Mouse (Mus musculus): ENCODE results near the gene Fgfr2. TPM values are rescaled to one million over a fixed set of nuclear protein-coding genes. Genes with fewer than 3 reads are reported as not detected.

Fgfr2 gene
- total and polyA plus RNA-seq, 2 experiments from 2014 or later: 17.1 to 47.6 TPM

DNA sequence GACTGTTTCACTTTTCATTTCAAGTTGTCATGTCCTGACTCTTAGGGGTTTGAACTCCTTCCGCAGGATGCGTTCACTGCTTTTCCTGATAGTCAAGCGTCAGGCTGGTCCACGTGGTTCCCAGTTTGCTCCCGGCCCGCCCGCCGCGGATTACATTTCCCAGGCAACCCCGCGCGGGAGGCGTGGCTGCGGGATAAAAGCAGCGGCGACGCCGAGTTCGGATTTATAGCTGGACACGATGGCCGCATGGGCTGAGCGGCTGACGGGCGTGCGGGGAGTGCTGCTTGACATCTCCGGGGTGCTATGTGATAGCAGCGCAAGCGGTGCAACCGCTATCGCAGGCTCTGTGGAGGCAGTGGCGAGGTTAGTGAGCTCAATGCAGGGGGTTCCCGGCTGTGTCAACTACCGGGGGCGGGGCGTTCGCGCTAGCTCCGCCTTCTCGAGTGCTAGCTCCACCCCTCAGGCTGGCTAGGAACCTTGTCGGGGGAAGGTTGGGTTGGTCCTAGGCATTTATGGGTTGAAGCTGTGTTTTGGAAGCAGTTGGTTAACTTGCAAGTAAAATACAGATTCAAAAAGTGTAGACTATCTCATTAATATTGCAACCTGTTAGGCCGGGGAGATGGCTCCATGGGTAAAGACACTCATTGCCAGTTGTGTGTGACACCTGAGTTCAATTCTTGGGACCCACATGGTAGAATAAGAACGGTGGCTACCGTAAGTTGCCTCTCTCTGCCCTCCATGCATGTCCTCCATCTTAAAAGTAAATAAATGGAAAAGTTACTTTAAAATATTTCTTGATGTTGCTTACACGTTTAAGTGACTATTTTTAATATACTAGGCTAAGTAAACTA lies 512.5 kb downstream of the Fgfr2 start, which contains the start of gene Lhpp:
Gene Lhpp, plus strand, starts transcription at position 171 of the 851 bp plus-strand sequence.
- Histone ChIP-seq H3K4me2 (ENCODE audit: low read depth) (peak within 1 kb of the TSS; percentile 56), H3K27me3 (ENCODE audit: insufficient read depth, low read length) (no peaks in the 10 kb centered on the region), H3K9me3 (ENCODE audit: low read length) (no peaks in the 10 kb centered on the region), H3K9ac (peak within 1 kb of the TSS; percentile 64), H3K4me3 (ENCODE audit: low read depth, low read length) (peak within 1 kb of the TSS; percentile 50), H3K4me1 (ENCODE audit: insufficient read depth) (peaks cover 4% of the 10 kb centered on the region; the same call in 1 of the 2 replicates), H3K27ac (ENCODE audit: low read depth, low read length) (0 out of 2 replicates have a peak within 1 kb of the TSS, but pooled peaks have one; percentile 47), H3K36me3 (ENCODE audit: insufficient read depth) (no peaks in the 10 kb centered on the region)
- ATAC-seq (peak; percentile 97), DNase-seq (peak; percentile 84)
- WGBS: 8% methylated on average over 44 of the region's 44 CpGs
- TF ChIP-seq CTCF (IDR thresholded peaks at IDR 0.05; ENCODE audit: low read depth): no peak

DNA sequence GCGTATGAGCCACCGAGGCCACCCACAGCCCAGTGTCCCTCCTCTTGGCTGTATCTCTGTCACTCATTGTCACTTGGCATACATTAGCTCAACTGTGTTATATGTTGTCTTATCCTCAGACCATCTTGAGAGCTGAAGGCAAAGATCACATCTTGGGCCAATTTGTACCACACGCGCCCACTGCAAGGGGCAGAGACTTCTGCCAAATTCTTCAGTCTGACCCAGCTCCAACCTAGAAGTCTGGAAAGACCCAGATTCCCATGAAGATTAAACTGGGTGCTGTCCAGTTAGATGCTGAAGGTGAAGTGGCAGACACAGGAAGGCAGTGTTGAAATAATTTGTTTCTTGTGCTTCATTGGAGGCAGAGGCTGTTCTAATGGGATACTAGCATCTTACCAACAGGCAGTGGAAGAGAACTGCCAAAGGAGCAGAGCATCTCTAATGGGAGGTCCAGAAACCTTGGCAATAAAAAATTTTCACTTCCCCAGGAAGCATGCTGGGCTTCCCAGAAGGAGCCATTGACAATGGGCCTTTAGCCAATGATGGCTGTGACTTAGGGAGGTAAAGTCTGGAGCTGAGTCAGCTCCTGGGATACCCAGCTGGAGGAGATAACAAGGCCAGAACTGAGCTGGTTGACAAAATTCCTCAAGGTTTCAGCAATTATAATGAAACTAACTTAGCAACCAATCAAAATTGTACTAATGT lies 514.7 kb downstream of the Fgfr2 start:
- no peak overlapping the region for H3K9ac ChIP-seq
- no peaks in the 10 kb centered on the region for H3K36me3 ChIP-seq (ENCODE audit: insufficient read depth)
- no peak for TF ChIP-seq CTCF (IDR thresholded peaks at IDR 0.05; ENCODE audit: low read depth)
- peaks cover 6% of the 10 kb centered on the region; the same call in 1 of the 2 replicates for H3K27me3 ChIP-seq (ENCODE audit: insufficient read depth, low read length)
- H3K27ac ChIP-seq (ENCODE audit: low read depth, low read length): no peak overlapping the region
- no peaks in the 10 kb centered on the region for H3K9me3 ChIP-seq (ENCODE audit: low read length)
- H3K4me3 ChIP-seq (ENCODE audit: low read depth, low read length): no peak overlapping the region
- H3K4me2 ChIP-seq (ENCODE audit: low read depth): no peak overlapping the region
- ATAC-seq (no peak), DNase-seq (no peak)
- peaks cover 4% of the 10 kb centered on the region; the same call in 1 of the 2 replicates for H3K4me1 ChIP-seq (ENCODE audit: insufficient read depth)
- 91% methylated on average over 4 of the region's 4 CpGs for WGBS

DNA sequence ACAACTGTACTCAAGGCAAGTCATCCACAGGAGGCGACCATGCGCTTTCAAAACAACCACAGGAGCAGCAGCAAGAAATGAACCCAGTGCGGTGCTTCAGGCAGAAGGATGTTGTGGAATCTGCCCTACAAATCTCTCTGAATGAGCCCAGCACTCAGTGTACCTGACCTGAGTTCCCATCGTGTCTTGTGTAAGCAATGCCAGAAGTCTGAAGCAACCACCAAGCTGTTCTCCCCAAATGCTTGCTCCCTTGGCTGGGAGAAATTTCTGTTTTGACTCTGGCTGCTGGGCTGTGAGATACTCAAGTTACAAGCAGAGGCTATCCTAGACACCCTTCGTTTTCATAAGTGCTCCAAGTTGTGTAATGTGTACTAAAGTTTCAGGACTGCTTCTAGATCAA lies 517.5 kb downstream of the Fgfr2 start:
- Histone ChIP-seq H3K9me3 (ENCODE audit: low read length) (no peaks in the 10 kb centered on the region), H3K27ac (ENCODE audit: low read depth, low read length) (no peak overlapping the region), H3K9ac (no peak overlapping the region), H3K36me3 (ENCODE audit: insufficient read depth) (no peaks in the 10 kb centered on the region), H3K4me2 (ENCODE audit: low read depth) (no peak overlapping the region), H3K4me3 (ENCODE audit: low read depth, low read length) (no peak overlapping the region), H3K27me3 (ENCODE audit: insufficient read depth, low read length) (peaks cover 29% of the 10 kb centered on the region), H3K4me1 (ENCODE audit: insufficient read depth) (peaks cover 4% of the 10 kb centered on the region; the same call in 1 of the 2 replicates)
- no peak for DNase-seq
- 60% methylated on average over 5 of the region's 5 CpGs for WGBS
- TF ChIP-seq CTCF (IDR thresholded peaks at IDR 0.05; ENCODE audit: low read depth): no peak
- ATAC-seq: no peak

DNA sequence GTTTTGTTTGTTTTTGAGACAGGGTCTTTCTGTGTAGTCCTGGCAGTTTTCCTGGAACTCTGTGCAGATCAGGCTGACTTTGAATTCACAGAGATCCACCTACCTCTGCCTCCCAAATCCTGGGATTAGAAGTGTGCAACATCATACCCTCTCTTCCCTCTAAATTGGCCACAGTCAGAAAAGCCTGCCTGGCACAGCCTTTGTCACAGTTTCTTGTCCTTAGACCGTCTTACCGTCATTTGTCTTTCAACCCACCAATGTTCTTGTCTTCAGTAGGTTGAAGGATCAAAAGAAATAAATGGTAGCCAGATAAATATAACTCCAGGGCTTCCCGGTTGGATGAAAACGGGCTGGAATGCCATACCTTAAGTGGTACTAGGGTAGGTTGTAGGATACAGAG lies 518.4 kb downstream of the Fgfr2 start:
- WGBS: 81% methylated on average over 4 of the region's 4 CpGs
- Histone ChIP-seq H3K27me3 (ENCODE audit: insufficient read depth, low read length) (peaks cover 39% of the 10 kb centered on the region), H3K4me3 (ENCODE audit: low read depth, low read length) (no peak overlapping the region), H3K9me3 (ENCODE audit: low read length) (no peaks in the 10 kb centered on the region), H3K36me3 (ENCODE audit: insufficient read depth) (no peaks in the 10 kb centered on the region), H3K27ac (ENCODE audit: low read depth, low read length) (no peak overlapping the region), H3K4me2 (ENCODE audit: low read depth) (no peak overlapping the region), H3K4me1 (ENCODE audit: insufficient read depth) (no peaks in the 10 kb centered on the region; the same call in 1 of the 2 replicates), H3K9ac (no peak overlapping the region)
- DNase-seq (no peak), ATAC-seq (no peak)
- TF ChIP-seq CTCF (IDR thresholded peaks at IDR 0.05; ENCODE audit: low read depth): no peak

DNA sequence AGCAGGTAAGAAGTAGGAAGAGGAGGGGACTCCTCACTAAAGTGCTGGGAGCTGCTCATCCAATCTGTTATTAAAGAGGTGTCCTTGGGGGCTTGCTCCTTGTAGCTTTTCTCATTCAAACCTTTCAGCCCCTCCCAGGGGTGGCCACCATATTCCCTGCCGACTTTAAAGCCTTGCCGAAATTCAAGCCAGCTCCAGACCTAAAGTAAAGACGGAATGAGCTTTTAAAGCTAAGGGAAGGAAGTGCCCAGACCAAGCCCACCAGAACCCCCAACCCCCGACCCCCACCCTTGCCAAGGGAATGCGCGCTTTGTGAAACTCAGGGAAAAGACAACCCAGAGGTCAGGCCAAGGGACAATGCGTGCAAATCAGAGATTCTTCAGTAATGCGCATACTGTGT lies 522.2 kb downstream of the Fgfr2 start:
- peaks cover 71% of the 10 kb centered on the region for H3K27me3 ChIP-seq (ENCODE audit: insufficient read depth, low read length)
- no peak overlapping the region for H3K27ac ChIP-seq (ENCODE audit: low read depth, low read length)
- TF ChIP-seq CTCF (IDR thresholded peaks at IDR 0.05; ENCODE audit: low read depth): no peak
- H3K4me1 ChIP-seq (ENCODE audit: insufficient read depth): peaks cover 11% of the 10 kb centered on the region; the same call in 1 of the 2 replicates
- ATAC-seq: no peak
- no peaks in the 10 kb centered on the region for H3K9me3 ChIP-seq (ENCODE audit: low read length)
- WGBS: 16% methylated on average over 8 of the region's 8 CpGs
- no peak overlapping the region for H3K4me3 ChIP-seq (ENCODE audit: low read depth, low read length)
- no peak overlapping the region for H3K9ac ChIP-seq
- H3K36me3 ChIP-seq (ENCODE audit: insufficient read depth): no peaks in the 10 kb centered on the region
- no peak for DNase-seq
- no peak overlapping the region for H3K4me2 ChIP-seq (ENCODE audit: low read depth)

DNA sequence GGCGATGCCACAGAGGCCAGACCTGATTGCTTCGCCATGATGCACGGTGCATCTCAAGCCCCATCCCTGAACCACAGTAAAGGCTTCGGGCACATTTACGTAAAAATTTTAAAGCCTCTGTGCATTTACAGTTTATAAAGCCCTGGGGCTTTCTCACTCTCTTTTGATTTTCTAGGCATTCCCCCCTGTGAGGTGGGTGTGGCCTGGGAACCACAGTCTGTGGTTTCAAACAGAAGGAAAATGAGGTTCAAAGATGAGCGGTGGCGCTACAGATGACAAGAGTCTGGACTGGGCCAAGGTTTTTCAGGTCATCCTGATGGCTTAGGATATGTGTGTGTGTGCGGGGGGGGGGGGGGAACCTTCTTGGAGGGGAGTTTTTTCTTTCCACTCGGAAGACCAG lies 523.1 kb downstream of the Fgfr2 start:
- peak overlapping the region; percentile 60 for H3K4me2 ChIP-seq (ENCODE audit: low read depth)
- peaks cover 74% of the 10 kb centered on the region for H3K27me3 ChIP-seq (ENCODE audit: insufficient read depth, low read length)
- WGBS: 6% methylated on average over 9 of the region's 9 CpGs
- TF ChIP-seq CTCF (IDR thresholded peaks at IDR 0.05; ENCODE audit: low read depth): no peak
- H3K4me3 ChIP-seq (ENCODE audit: low read depth, low read length): peak overlapping the region; percentile 33
- H3K36me3 ChIP-seq (ENCODE audit: insufficient read depth): no peaks in the 10 kb centered on the region
- H3K27ac ChIP-seq (ENCODE audit: low read depth, low read length): no peak overlapping the region
- ATAC-seq (no peak), DNase-seq (no peak)
- H3K4me1 ChIP-seq (ENCODE audit: insufficient read depth): peaks cover 11% of the 10 kb centered on the region; the same call in 1 of the 2 replicates
- peak overlapping the region; percentile 10; the same call in 1 of the 2 replicates for H3K9ac ChIP-seq
- no peaks in the 10 kb centered on the region for H3K9me3 ChIP-seq (ENCODE audit: low read length)

All from forebrain, postnatal 0 days (tissue).